Mouse (Mus musculus) retina, postnatal 7 days (tissue): Measurements from ENCODE around the gene Agbl2.

Experiments used
- DNase-seq: peaks from one replicate; pipeline ENCODE4 v3.0.0-alpha.2; 2012; ENCODE audit warnings: low read depth, low spot score

Agbl2 gene

DNA sequence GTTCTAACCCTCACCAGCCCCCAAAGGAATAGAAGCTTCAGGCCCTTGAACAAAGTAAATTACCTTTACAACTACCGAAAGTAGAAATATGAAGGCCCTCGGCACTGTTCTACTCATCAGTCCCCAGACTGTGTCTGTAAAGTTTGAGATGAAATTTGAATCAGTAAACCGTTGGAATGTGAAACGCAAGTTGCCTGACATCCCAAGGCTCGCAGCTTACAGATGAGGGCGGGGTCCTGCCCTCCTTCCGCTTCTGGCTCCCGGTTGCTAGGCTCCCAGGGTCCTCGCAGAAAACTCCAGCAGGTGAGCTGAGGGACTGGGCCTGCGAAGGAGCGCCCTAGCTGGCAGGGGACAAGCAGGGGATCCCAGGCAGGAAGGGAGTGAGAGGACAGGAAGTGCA lies at the start of gene Agbl2:
TSS of gene Agbl2 (plus strand) at position 270 of the 400 bp plus-strand sequence.
- DNase-seq: no peak

DNA sequence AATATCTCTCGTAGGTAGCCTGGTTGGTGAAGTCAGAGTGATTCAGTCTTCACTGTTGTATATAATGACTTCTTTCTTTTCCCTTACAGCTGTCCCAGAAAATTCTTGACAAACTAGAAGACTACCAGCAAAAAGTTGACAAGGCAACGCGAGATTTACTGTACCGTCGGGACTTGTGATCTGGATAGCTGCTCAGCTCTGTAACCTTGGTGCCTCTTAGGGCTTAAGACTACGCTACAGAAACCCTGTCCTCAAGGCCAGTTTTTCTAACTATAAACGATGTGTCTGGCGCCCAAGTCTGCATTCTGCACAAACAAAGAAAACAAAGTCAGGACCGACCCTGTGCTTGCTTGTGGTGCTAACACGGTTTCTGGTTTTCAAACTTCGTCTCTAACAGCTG lies 47.2 kb upstream of the Agbl2 start:
- no peak for DNase-seq

DNA sequence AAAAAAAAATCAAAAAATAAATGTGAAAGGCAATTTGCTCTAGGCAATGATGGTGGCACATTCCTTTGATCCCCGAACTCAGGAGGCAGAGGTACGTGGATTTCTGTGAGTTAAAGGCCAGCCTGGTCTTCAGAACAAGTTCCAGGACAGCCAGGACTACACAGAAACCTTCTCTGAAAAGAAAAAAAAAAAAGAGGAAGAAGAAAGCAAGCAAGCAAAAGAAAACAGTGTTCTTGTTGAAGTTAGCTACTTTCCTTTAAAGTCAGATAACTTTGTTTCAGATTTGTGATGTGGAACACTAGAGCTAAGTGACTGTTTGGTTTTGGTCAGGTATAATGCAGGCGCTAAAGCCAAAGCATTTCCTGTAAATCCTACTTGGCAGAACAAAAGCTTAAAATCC lies 43.7 kb upstream of the Agbl2 start:
- no peak for DNase-seq

DNA sequence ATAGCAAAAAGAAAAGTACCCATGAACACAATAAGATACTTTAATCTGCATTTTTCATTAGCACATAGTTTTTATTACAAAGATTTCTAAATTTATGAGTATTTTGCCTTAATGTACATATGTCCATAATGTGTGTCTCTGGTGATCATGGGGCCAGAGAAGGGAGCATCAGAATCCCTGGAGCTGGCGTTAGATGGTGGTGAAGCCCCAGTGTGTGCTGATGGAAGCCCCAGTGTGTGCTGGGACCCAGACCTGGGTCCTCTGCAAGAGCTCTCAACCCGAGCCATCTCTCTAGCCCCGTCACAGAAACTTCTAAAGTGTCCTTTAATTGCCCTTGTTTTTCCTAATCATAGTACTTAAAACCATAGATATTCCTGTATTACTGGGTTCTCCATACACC lies 43.2 kb upstream of the Agbl2 start:
- no peak for DNase-seq

DNA sequence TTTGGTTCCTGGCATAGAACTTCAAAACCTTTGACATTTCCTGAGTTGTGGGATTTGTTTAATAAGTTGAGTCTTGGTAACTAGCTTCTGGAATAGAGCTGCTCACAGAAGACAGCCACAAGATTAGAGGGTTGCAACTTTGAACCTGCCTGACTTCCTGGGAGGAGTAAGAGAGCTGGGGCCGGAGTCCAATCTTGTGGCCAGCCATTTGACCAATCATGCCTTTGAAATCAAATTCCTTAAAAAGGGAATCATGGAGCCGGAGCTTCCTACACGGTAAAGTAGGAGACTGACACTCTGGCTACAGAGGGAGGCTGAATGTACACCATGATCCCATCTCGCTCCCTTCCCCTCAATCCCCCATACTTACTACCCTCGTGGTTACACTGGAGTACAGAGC lies 42.6 kb upstream of the Agbl2 start:
- no peak for DNase-seq

DNA sequence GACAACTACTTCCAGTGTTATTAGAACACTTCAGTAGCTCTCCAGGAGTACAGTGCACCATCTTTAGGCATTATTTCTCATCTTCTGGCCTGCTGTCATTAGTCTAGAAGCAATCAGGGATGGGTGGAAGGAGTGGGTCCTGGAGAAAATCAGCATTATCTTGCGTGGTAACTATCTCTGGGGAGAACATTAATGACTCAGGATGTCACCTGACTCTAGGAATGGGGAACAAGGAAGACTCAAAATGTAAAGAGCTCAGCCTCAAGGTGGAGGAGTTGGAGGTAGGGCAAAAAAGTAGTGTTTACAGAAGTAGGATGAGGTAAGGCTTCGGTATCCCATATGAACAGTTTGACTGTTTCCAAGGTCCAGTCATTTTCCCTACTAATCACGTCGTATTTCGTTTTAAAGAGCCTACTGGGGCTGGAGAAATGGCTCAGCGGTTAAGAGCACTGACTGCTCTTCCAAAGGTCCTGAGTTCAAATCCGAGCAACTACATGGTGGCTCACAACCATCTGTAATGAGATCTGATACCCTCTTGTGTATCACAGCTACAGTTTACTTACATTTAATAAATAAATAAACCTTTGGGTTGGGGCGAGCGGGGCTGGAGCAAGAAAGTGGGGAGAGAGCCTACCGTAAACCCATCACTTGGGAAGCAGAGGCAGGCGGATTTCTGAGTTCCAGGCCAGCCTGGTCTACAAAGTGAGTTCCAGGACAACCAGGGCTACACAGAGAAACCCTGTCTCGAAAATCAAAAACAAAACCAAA lies 38.1 kb upstream of the Agbl2 start:
- no peak for DNase-seq

DNA sequence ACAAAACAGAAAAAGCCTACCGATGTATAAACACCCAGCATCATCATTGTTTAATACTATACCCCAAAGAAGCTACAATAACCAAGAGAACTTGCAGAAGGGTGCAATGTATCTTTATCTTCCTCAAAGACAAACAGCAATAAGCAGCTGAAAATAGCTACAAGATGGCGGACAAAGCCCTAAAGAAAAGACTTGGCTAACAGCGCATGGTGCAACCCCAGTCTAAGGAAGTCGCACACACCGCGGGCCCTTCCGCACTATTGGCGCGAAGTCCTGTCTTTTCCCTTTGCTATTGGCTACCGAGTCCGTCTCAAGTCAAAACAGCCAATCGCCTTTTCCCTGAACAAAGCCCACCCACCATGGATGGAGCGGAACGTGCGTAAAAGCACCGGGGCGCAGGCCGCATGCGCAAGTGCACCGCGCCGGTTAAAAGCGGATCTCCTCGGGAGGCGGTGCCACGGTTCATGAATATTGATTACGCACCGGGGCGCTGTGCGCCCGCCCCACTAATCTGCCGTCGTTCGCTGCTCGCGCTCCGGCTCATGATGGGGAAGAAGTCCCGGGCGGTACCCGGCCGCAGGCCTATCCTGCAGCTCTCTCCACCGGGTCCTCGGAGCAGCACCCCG lies 37.4 kb upstream of the Agbl2 start, which contains the start of gene Fnbp4:
TSS of gene Fnbp4 (plus strand) at position 318 of the 626 bp plus-strand sequence.
- DNase-seq: peak; percentile 98

DNA sequence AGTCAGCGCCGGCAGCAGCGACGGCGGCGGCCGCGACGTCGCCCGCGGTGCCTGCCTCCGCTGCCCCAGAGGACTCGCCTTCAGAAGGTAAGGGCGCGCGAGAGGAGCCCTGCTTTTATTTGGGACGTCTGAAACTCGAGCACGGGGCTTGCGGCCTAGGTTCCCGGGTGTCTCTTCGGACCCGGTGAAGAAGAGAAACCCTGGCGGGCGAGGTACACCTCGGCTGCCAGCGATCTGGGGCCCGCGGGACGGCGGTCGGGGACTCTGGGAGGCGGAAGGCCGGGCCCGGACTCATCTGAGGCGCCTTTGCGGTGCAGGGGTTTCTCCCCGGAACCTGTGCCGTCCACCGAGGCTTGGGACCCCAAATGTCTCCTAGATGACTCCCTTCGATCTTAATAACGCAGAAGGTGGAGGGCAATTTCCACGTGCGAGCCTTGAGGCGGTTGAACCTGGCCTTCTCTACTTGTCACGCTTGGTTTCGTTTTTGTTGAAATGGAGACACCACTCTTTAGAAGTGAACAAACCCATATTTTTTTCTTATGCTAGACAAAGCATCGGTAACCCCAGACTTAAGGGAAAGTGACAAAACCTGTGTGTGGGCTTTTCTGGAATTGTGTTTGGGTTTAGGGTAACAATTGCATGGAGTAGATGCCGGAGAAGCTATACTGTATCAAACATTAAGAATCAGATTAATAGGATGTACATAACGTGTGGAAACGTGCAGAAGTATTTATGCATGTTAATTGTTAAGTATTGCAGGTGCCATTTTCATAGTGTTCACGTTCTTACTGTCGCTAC lies 36.6 kb upstream of the Agbl2 start:
- no peak for DNase-seq

DNA sequence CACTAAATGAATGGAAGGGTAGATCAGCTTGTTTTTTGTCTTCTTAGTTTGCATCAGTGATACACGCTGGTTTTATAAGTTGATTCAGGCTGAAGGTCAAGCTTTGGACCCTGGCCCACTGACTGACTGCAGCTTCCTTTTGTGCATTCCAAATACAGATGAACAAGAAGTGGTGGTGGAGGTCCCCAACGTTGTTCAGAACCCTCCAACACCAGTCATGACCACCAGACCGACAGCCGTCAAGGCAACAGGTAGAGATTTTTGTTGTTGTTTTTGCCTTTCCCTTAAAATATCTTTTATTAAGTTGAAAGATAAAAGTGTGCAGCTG lies 36.0 kb upstream of the Agbl2 start:
- no peak for DNase-seq

DNA sequence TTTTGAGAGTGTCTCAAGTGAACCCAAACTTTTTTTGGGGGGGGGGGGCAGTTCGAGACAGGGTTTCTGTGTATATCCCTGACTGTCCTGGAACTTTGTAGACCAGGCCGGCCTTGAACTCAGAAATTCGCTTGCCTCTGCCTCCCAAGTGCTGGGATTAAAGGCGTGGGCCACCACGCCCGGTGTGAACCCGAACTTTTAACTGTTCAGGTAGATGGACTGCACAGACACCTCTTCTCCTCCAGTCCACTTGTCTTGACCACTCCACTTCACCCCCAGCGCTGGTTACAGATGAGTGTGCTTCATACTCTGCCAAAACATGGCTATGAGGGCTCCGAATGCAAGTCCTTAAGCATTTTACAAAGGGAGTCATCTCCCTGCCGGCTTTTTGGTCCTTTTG lies 35.4 kb upstream of the Agbl2 start:
- no peak for DNase-seq

DNA sequence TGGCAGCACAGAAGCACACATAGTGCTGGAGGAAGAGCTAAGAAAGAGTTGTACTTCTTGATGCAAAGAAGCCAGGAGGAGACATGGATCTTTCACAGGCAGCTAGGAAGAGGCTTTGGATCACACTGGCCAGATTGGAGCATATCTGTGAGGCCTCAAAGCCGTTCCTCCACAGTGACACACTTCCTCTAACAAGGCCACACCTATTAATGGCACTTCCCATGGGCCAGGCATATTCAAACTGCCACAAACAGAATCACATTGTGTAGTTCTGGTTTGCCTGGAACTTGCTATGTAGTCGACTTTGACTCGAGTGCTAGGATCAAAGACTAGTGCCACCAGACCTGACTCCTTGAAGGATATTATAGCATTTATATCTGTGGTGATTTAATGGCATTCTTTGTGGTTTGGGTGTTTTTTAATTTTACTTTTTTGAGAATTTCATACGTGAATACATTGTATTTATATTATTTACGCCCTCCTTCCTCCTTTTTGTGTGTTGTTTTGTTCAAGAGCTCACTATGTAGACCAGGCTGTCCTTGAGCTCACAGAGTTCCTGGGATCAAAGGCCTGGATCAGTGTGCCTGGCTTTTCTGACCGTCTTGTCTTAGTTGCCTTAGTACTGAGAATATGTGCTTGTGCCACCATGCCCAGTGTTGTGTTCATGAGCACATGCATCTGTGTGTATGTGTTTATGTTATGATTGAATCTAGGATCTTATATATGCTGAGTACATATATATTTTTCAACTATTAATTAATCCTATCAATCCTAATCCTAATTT lies 32.7 kb upstream of the Agbl2 start:
- DNase-seq: no peak

DNA sequence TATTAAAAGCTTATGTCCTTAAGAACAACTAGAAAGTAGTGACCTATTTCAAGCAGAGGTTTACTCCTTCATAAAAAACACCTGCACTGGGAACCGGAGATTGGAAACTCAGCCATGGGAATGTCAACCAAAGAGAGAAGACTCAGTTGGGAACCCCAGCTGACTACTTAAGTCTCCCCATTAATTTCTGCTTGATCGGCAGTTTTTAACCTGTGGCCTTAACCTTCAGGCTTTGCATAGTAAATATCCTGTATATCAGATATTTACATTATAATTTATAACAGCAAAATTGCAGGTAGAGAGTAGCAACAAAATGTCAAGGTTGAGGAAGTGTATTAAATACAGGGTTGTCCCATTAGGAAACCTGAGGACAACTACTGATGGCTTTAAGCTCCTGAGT lies 29.0 kb upstream of the Agbl2 start:
- DNase-seq: no peak

DNA sequence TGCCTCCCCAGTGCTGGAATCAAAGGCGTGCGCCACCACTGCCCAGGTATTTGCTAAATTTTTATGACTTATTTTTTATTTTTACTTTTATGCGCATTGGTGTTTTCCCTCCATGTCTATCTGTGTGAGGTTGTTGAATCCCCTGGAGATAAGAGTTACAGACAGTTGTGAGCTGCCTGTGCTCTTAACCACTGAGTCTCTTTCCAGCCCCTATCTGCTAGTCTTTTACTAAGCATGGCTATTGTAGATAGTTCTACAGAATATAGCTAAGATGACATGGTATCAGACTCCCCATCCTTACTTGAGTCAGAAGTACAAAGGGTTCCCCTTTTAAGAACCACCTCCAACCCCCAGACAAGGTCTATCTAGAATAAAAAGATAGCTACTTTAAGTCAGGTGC lies 28.3 kb upstream of the Agbl2 start:
- no peak for DNase-seq

DNA sequence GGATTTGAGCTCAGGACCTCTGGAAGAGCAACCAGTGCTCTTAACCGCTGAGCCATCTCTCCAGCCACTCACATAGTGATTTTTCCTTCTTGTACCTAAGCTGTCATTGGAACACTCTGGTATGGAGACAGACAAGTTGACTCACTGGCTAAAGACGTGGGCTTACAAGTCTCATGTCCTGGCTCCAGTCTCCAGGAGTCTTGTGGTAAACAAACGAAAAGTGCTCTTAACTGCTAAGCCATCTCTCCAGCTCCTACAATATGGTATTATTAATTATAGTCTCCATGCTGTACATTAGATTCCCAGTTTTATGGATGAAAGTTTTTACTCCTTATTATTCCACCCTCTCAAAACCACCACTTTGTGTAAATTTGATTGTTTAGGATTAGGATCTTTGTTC lies 17.4 kb upstream of the Agbl2 start:
- no peak for DNase-seq

DNA sequence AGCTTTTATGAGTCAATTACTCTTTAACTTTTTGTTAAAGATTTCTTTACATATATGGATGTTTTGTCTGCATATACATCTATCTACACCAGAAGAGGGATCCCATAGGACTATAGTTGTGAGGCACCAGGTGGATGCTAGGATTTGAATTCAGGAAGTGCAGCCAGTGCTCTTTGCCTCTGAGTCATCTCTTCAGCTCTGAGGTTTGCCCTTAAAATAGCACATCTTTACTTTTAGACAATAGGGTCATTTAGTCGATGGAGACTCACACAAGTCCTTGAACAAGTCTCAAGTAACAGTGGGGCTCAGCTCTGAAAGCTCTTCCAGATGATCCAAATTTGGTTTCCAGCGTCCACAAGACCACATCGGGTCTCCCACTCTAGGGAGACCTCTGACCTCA lies 1.2 kb upstream of the Agbl2 start:
- no peak for DNase-seq

DNA sequence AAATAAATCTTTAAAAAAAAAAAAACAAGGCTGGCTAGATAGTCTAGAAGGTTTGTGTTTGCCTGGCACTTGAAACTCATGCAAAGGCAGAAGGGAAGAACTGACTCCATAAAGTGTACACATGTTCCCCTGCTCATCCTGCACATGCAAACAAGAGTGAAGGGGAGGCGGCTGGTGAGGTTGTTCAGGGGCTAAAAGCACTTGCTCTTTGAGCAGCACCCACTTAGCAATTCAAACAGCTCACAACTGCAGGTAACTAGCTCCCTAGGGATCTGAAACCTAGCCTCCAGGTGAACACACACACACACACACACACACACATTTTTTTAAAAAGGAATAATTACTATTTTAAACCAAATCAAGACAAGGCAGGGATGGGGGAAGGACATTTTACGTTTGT lies 589 bp upstream of the Agbl2 start:
- no peak for DNase-seq

DNA sequence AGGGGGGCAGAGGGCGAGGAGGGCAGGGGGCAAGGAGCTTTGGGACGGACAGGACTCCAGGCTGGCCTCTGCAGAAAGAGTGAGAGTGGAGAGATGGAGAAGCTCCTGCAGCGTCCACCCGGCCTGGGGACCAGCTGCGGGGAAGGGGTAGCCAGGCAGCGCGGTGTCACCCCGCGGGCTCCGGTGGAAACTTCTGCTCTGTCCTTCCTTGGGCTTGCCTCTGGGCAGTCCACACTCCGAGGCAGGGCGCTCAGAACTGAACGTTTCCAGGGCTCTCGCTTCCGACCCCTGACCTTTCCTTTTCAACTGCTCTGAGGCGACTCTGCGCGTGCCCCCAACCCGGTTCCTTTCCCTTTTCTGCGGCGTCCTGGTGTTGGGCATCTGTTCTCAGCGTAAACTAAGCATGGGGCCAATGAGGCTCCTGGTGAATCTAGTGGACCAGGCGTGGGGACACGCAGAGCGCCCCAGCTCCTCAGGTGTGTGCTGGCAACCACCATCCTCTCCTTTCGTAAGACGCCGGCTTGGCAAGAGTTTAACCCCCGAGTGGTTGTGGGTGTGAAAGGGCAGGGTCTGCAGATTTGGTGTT lies 467 bp downstream of the Agbl2 start:
- peak; percentile 4 for DNase-seq

DNA sequence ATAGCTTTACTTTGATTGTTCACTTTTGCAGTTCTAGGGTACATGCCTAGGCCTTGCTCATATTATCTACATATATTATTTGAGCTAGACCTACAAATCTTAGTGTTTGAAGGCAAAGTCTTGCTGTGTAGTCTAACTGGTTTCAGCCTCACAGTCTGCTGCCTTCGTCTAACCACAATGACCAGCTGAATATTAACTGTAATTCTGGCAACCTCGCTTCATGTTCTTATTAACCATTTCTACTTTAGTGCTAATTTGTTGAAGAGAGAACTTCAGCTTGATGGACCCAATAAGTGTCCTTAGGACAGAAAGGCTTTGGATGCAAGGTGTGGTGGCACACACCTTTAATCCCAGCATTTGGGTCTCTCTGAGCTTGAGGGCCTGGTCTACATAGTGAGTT lies 5.6 kb downstream of the Agbl2 start:
- no peak for DNase-seq

DNA sequence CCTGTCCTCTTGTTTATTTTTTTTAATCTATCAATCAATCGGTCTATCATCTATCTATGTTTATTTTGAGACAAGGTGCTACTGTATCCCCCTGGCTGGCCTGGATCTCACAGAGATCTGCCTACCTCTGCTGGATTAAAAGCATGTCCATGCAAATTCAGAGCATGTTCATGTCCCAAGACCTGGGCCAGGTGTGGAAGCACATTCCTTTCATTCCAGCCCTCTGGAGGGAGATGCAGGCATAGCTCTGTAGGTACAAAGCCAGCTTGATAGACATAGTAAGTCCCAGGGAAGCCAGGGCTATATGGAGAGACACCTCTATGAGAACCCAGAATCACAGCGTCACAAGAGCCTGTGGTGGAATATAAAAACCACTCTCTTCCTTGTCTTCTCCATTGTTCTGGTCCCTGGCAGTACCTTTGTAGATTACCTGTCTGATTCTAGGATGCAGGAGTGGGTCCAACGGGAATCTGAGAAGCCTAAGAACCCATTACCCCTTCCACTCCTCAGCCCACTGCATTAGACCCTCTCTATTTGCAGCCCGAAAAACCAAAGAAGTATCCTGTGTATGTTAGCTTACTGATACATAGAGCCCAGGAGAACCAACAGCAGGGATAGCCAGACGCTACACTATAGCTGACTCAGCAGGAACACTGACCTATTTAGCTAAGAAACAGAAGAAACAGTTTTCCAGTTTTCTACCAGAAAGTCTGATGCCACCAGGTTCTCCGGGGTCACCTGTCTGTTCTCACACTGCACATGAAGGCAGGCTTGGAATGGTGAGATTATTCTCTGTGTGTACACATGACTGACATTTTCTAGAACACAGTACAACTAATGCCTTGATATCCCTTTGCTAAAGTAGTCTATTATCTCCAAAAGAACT lies 26.0 kb downstream of the Agbl2 start:
- DNase-seq: no peak

DNA sequence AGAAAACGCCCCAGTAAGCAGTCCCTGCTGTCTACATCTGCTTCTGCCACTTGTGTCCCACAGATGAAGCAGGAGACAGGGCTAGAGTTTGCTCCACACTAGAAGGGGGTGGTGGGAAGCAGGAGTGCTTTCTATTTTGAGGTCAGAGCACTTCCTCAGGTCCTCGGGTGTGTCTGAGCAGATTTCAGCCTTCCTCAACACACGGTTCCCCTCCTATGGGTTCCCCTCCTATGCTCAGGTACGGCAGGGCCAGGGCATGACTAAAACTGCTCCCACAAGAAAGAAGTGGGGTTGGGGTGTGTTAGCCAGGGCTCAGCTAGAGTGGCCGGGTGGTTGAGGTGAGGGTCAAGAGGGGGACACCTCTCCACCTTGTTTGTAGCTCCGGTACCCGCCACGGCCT lies 28.2 kb downstream of the Agbl2 start:
- DNase-seq: no peak

DNA sequence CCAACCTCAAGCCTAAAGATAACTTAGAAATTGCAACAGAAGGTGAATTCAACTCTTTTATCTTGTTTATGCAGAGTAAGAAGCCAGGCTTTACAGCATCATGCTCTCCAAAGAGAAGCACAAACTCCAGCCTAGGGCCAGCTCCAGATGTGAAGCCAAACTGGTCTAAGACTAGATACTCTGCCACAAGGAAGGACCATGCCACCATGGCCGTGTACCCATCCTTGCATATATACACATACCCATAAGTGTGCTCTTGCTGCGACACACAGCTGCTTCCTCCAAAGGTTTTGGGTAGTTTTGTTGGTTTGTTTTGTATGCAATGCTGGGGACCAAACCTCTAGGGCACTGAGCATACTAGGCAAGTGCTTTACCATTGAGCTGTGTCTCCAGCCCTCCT lies 32.7 kb downstream of the Agbl2 start:
- no peak for DNase-seq
